Mouse (Mus musculus) gonadal fat pad, adult 2 months (tissue): ENCODE results near the gene Tspan33. TPM values are rescaled to one million over a fixed set of nuclear protein-coding genes. Genes with fewer than 3 reads are reported as not detected.
"Not testable (repeated sequence)": the region's sequence is repeated elsewhere in the genome, so short reads cannot be mapped to it uniquely, and the experiment has no call there.

Experiments used
- DNase-seq: peaks from one replicate; pipeline ENCODE4 v3.0.0-alpha.2; 2012; ENCODE audit warnings: low read depth
- polyA plus RNA-seq: library from polyadenylated mRNA; depleted of rRNA; stranded (reverse); fragments of >200 nt; gene quantifications from 2 replicates; pipeline ENCODE4 v1.2.3, GENCODE M21; 2012; rRNA removed

Gene Tspan33
- polyA plus RNA-seq, 1 experiment, result 3.5 TPM

DNA sequence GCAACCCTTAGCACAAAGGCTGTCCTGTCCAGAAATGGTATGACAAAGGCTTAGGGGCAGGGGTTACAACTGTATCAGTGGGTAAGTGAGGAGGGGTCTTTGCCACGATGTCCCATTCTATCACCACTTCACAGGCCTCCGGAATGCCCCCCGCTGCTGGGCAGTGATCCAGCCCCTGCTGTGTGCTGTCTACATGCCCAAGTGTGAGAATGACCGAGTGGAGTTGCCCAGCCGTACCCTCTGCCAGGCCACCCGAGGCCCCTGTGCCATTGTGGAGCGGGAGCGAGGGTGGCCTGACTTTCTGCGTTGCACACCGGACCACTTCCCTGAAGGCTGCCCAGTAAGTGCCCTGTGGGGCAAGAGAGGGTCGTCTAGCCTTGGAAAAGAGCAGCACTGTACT, 59.3 kb downstream of the Tspan33 start:
- no peak for DNase-seq

DNA sequence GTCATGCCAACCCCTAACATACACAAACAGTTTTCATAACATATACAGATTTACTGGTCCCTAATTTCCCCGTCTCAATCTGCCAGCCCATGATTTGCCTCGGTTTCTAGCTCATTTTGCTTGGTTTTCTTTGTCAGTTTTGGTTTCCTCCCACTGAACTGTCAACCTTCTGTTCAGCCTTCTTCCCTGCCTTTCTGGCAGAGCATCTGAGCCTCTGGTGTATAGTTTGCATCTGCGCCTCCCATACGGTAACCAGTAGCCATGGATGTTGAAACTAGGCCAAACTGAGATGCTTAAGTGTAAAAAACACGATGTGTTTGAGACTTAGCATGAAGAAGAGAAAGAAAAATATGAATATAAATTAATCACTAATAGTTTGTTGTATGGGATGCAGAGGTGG, 62.0 kb downstream of the Tspan33 start:
- no peak for DNase-seq

DNA sequence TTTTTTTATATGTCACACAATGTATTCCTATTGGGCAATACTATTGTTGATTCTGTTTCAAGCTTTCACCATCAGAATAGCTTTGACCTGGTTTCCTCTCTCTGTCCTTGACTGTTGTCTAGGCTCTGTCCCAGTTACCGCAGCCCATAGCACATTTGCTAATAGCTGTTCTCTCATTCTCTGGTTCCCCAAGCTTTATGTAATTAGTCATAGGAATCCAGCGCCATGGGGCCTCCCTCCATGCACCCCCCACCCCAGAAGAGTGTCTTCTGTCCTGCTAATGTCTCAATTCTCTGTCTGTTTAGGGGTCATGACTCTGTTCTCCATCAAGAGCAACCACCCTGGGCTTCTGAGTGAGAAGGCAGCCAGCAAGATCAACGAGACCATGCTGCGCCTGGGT, 62.5 kb downstream of the Tspan33 start:
- DNase-seq, result no peak

DNA sequence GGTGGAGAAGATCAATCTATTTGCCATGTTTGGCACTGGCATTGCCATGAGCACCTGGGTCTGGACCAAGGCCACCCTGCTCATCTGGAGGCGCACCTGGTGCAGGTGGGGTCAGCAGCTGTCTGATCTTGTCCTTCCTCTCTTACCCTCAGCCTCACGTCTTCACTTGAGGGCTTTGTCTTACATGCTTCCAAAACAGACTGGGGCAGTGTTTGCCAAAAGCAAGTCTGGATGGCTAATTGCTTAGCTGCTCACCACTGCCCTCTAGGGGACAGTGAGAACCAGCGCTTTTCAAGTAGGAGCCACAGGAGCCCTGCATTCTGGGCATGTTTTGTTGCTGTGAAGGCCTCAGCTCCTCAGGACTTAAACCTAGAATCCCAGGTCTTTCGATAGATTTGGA, 64.4 kb downstream of the Tspan33 start:
- no peak for DNase-seq

DNA sequence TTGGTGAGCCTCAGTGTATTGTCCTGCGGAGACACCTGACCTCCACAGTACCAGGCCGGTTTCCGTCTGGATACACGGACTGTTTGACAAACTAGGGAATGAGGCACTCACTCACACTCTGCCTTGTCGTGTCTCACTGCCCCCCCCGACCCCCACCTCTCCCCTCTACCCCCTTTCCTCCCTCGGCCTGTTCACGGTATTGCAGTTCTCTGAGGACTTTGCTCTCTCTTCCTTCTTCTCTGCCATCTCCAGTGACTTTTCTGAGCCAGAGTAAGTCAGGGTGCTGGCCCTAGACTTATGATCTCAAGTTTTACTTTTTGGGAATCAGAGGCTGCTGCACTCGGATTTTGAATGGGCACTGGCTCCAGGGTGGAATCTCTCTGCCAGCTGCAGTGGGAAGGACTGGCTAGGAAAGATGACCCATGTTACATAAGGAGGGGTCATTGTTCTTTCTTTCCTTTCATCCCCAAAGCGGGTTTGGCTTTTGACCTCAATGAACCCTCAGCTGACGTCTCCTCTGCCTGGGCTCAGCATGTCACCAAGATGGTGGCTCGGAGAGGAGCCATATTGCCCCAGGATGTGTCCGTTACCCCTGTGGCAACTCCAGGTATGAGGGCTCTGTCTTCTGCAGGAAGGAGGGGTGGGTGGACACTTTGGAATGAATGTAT, 65.1 kb downstream of the Tspan33 start:
- DNase-seq, result no peak

DNA sequence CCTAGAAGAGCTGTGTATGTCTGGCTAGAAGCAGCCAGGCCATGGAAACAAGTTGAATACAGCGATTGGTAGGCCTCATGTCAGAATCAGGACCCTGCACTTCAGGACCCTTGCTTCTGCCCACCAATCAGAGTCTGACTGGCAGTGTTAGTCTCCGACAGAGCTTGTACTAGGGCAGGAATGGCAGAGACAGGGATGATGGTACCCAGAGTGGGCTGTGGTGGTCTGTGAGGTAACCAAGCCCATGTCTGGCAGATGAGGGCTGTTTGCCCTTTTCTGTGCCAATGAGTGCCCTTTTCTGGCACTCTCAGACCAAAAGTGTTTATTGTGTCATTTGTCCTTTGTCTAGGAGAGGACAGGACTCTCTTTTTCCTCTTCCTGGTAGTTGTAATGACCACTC, 66.4 kb downstream of the Tspan33 start:
- DNase-seq, result not testable (repeated sequence)

DNA sequence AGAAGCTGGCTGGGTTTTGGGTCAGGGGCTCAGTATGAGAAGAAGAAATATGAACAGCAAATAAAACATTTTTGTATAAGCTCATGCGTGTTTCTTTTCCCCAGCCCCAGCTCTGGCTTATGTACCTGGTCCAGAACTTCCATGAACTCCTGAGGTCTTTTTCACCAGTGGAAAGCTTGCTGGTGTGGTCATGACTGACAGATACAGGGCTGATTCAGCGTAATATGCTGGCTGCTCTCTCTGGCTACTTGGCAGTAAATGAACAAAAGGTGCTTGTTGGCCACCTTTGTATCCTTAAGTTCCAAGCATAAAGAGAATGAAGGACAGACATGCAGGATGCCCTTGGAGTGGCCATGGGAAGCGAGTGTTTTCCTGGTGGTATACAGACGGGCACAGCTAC, 67.3 kb downstream of the Tspan33 start:
- no peak for DNase-seq

DNA sequence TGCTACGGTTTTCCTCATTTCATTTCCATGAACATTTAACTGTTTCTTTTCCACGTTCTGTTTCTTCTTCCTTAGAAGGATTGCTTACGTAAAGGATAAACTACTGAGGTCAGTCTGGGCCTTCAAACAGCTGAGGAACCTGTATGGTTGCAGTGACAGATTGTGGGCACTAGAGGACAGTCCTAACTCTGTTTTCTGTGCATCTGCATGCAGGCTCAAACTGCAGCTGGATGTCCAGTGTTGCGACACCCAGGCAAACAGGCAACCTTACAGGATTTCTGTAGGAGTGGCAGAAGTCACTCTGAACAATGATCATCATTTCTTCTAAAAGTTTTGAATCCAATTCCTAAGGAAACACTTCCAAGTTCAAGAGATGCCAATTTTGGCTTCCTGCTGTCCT, 68.5 kb downstream of the Tspan33 start:
- no peak for DNase-seq

DNA sequence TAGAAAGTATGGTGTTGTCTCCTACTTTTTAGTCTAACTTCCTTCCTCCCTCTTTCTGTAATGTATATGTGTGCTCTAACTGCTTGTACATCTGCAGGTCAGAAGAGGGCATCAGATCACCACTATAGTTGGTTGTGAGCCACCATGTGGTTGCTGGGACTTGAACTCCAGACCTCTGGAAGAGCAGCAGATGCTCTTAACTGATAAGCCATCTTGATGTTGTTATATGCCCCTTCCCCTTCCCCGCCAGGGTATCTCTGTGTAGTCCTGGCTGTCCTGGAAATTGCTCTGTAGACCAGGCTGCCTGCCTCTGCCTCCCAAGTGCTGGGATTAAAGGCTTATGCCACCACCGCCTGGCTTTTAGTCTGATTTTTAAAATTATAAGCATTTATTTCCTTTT, 72.9 kb downstream of the Tspan33 start:
- DNase-seq, result no peak

Other genes with a start within 250 kb of the Tspan33 start
- gene Atp6v1f, start 226.5 kb upstream of the Tspan33 start, polyA plus RNA-seq, result 315 and 362 TPM in 2 replicates
- not detected in 2 replicates for gene Atp6v1fnb, start 222.8 kb upstream of the Tspan33 start, polyA plus RNA-seq
- gene Kcp, start 186.3 kb upstream of the Tspan33 start, polyA plus RNA-seq, result 5.2 and 8.3 TPM in 2 replicates
- gene Irf5, start 167.6 kb upstream of the Tspan33 start, polyA plus RNA-seq, result 13.5 and 16.3 TPM in 2 replicates
- gene Tnpo3, start 84.3 kb upstream of the Tspan33 start, polyA plus RNA-seq, result 43.0 and 46.2 TPM in 2 replicates
- gene Smo, start 41.3 kb downstream of the Tspan33 start, polyA plus RNA-seq, result 38.8 and 50.0 TPM in 2 replicates
- 38.1 and 40.6 TPM in 2 replicates for gene Ahcyl2, start 73.8 kb downstream of the Tspan33 start, polyA plus RNA-seq
- 1.9 and 2.0 TPM in 2 replicates for gene Strip2, start 222.8 kb downstream of the Tspan33 start, polyA plus RNA-seq